Mouse (Mus musculus): Measurements from ENCODE around the gene Cmip.

DNA sequence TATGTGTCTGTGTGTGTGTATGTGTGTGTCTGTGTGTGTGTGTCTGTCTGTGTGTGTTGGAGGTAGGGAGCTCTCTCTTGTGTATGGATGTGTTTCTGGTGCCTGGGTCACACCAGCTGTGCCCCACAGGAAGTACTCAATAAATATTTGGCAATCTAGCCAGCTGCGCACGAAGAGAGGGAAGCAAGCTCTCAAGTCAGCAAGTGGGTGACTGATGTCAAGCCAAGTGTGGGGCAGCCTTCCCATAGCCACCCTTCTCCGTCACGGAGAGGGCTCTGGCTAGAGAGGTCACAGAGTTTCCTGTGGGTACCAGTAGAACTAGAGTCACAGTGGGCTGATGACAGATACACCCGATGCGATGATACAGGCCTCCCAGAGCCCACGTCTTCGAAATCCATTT lies 110.6 kb downstream of the Cmip start:
- TF ChIP-seq CTCF (IDR thresholded peaks at IDR 0.05 in 2 of 3, conservative IDR thresholded peaks at IDR 0.05 in 1 of 3; ENCODE audit: control insufficient read depth in 1 of 3, insufficient read depth in 1 of 3, low read depth in 2 of 3, low read length in 3 of 3, poor library complexity in 1 of 3, severe bottlenecking in 1 of 3) = no peak
- TF ChIP-seq MXI1 (IDR thresholded peaks at IDR 0.05; ENCODE audit: low read depth, low read length) = no peak
- TF ChIP-seq MEF2A (IDR thresholded peaks at IDR 0.05; ENCODE audit: extremely low read depth, insufficient replicate concordance, low read depth, low read length, poor library complexity, severe bottlenecking) = no peak
- TF ChIP-seq KAT2A (conservative IDR thresholded peaks at IDR 0.05; ENCODE audit: low read depth, low read length) = no peak
- no peak for TF ChIP-seq HCFC1 (IDR thresholded peaks at IDR 0.05; ENCODE audit: low read depth, low read length)
- no peak for TF ChIP-seq POLR2A (IDR thresholded peaks at IDR 0.05; ENCODE audit: control insufficient read depth in 1 of 2, insufficient read depth in 1 of 2, low read depth in 1 of 2, low read length in 2 of 2, poor library complexity in 1 of 2)
- no peak for TF ChIP-seq EP300 (IDR thresholded peaks at IDR 0.05; ENCODE audit: low read depth in 1 of 2, low read length in 2 of 2)
- TF ChIP-seq MYC (IDR thresholded peaks at IDR 0.05; ENCODE audit: low read depth, low read length) = no peak
- TF ChIP-seq POLR2AphosphoS2 (IDR thresholded peaks at IDR 0.05; ENCODE audit: low read length) = no peak
- no peak for TF ChIP-seq NRF1 (IDR thresholded peaks at IDR 0.05; ENCODE audit: insufficient read depth, low read depth, low read length, poor library complexity, severe bottlenecking)
- no peak for TF ChIP-seq TBP (IDR thresholded peaks at IDR 0.05; ENCODE audit: low read depth, low read length)
- TF ChIP-seq TCF12 (IDR thresholded peaks at IDR 0.05; ENCODE audit: low read depth, low read length) = no peak
- TF ChIP-seq GATA1 (IDR thresholded peaks at IDR 0.05; ENCODE audit: low read depth, low read length) = no peak

Measured in MEL (cell line).